Mouse (Mus musculus) limb, embryonic 14.5 days (tissue): ENCODE measurements at regions not wholly inside any gene's neighbourhood (a gene's known extent, or its start where the extent isn't known, plus 50 kb on each side); places are given as distances from the start of the nearest gene placed in this dataset.

ENCODE experiments used
- ATAC-seq: fragments of 200-750 bp; cut with Nextera tagmentation; 2 replicates; pipeline ENCODE4 v1.8.0; 2017; ENCODE audit warnings: low read depth, moderate number of reproducible peaks, moderate TSS enrichment; ENCODE audit not compliant: low FRiP score
- DNase-seq: peaks from one replicate; pipeline ENCODE4 v3.0.0-alpha.2; 2015; ENCODE audit warnings: low spot score
- H3K27ac ChIP-seq: fragments of 300-500 bp; sonication (generic); replicated peaks from 2 replicates; pipeline ENCODE4 v1.5.1; 2014; ENCODE audit warnings: low read depth, mild to moderate bottlenecking, low read length, moderate library complexity, mixed read lengths
- H3K27me3 ChIP-seq: fragments of 300-500 bp; sonication (generic); 2 replicates; pipeline ENCODE4 v1.6.1; 2014; ENCODE audit warnings: low read length, mixed read lengths; ENCODE audit not compliant: control insufficient read depth, insufficient read depth
- H3K36me3 ChIP-seq: fragments of 300-500 bp; sonication (generic); 2 replicates; pipeline ENCODE4 v1.6.1; 2014; ENCODE audit warnings: mild to moderate bottlenecking, low read length, moderate library complexity, mixed read lengths; ENCODE audit not compliant: control insufficient read depth, insufficient read depth
- H3K4me1 ChIP-seq: fragments of 300-500 bp; sonication (generic); 2 replicates; pipeline ENCODE4 v1.6.1; 2014; ENCODE audit warnings: antibody characterized with exemption, low read length, mixed read lengths; ENCODE audit not compliant: control insufficient read depth, insufficient read depth
- H3K4me2 ChIP-seq: fragments of 300-500 bp; sonication (generic); replicated peaks from 2 replicates; pipeline ENCODE4 v1.6.1; 2014; ENCODE audit warnings: low read depth, mild to moderate bottlenecking, low read length, moderate library complexity; ENCODE audit not compliant: severe bottlenecking
- H3K4me3 ChIP-seq: fragments of 300-500 bp; sonication (generic); replicated peaks from 2 replicates; pipeline ENCODE4 v1.5.1; 2014; ENCODE audit warnings: low read length
- H3K9ac ChIP-seq: fragments of 300-500 bp; sonication (generic); 2 replicates; pipeline ENCODE4 v1.6.1; 2014; ENCODE audit warnings: mild to moderate bottlenecking, low read depth, low read length, moderate library complexity; ENCODE audit not compliant: severe bottlenecking
- H3K9me3 ChIP-seq: fragments of 300-500 bp; sonication (generic); 2 replicates; pipeline ENCODE4 v1.6.1; 2016; ENCODE audit warnings: low read length; ENCODE audit not compliant: control insufficient read depth
- POLR2A ChIP-seq: fragments of 200-500 bp; IDR thresholded peaks from 2 replicates; pipeline ENCODE4 v1.8.0; 2012; ENCODE audit warnings: inconsistent platforms, mild to moderate bottlenecking, moderate library complexity, borderline replicate concordance; ENCODE audit not compliant: insufficient read depth, insufficient read length; ENCODE audit errors: extremely low read depth
- WGBS: fragments of 180-500 bp; shearing (Covaris S2); extraction: QIAGEN DNeasy Blood & Tissue Kit; methylation state at CpG from one replicate; pipeline ENCODE4 v1.1.7; 2014; 5-methylcytosine and 5-hydroxymethylcytosine counted together

- H3K9ac ChIP-seq, result no peak overlapping the region
- no peak for DNase-seq
- H3K9me3 ChIP-seq, result no peaks in the 10 kb centered on the region
- H3K4me3 ChIP-seq, result no peak overlapping the region
- no peak for TF ChIP-seq POLR2A
- H3K4me2 ChIP-seq, result no peak overlapping the region
- H3K4me1 ChIP-seq, result no peaks in the 10 kb centered on the region
- no peak for ATAC-seq
- 76% methylated on average over 8 of the region's 8 CpGs for WGBS
- no peaks in the 10 kb centered on the region for H3K27me3 ChIP-seq
- no peak overlapping the region for H3K27ac ChIP-seq
- H3K36me3 ChIP-seq, result no peaks in the 10 kb centered on the region
Measured at GRCm38 (mm10) chr3:149157381-149157780, 167.0 kb upstream of the Adgrl2 start.

DNA sequence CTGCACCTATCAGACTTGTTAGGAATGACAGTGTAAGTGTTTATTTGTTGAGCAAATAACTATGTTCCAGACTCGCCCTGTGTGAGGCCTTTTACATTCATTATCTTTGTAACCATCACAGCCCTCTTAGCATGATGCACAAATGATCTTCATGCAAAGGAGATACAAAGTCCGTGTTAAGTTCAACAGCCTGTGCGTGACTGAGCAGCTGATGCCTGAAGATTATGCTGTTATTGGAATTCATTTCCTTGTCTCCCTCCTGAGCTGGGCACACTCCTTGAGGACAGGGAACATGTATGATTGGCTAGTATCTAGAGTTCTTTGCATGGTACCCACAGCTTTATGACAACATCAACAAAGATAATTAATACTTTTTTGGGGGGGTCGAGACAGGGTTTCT lies 162.0 kb upstream of the Adgrl2 start:
- Histone ChIP-seq H3K9me3 (no peaks in the 10 kb centered on the region), H3K27me3 (no peaks in the 10 kb centered on the region), H3K4me1 (no peaks in the 10 kb centered on the region), H3K9ac (no peak overlapping the region), H3K4me2 (no peak overlapping the region), H3K36me3 (no peaks in the 10 kb centered on the region), H3K4me3 (no peak overlapping the region), H3K27ac (no peak overlapping the region)
- WGBS, result 89% methylated on average over 4 of the region's 4 CpGs
- ATAC-seq (no peak), DNase-seq (no peak)
- no peak for TF ChIP-seq POLR2A

- no peak for TF ChIP-seq POLR2A
- Histone ChIP-seq H3K36me3 (no peaks in the 10 kb centered on the region), H3K4me1 (peaks cover 5% of the 10 kb centered on the region; the same call in 1 of the 2 replicates), H3K9me3 (no peaks in the 10 kb centered on the region), H3K4me3 (no peak overlapping the region), H3K27me3 (no peaks in the 10 kb centered on the region), H3K27ac (no peak overlapping the region), H3K9ac (no peak overlapping the region), H3K4me2 (no peak overlapping the region)
- WGBS, result 87% methylated on average over 3 of the region's 3 CpGs
- DNase-seq, result no peak
- no peak for ATAC-seq
Measured at GRCm38 (mm10) chr3:149150796-149151195, 160.4 kb upstream of the Adgrl2 start.

DNA sequence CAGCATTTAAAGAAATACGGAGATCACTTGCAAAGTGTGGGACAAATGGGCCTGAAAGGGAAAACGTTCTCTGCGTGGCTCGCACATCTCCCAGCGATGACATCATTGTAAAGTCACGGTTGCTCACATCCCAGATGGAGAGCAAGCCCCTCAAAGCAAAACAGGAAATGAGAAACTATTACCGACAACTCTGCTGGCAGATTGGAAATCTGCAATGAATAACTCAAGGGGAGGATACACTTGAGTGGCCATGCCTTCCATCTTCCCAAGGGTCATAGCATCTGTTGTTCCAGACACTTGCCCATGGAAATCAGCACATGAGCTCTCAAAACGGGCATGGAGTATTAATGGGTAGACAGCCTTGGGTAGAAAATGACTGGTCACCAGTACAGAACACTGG lies 158.3 kb upstream of the Adgrl2 start:
- DNase-seq (no peak), ATAC-seq (no peak)
- Histone ChIP-seq H3K27ac (no peak overlapping the region), H3K4me1 (peaks cover 5% of the 10 kb centered on the region; the same call in 1 of the 2 replicates), H3K36me3 (no peaks in the 10 kb centered on the region), H3K9me3 (no peaks in the 10 kb centered on the region), H3K9ac (no peak overlapping the region), H3K27me3 (no peaks in the 10 kb centered on the region), H3K4me2 (no peak overlapping the region), H3K4me3 (no peak overlapping the region)
- TF ChIP-seq POLR2A, result no peak
- WGBS, result 64% methylated on average over 8 of the region's 8 CpGs

DNA sequence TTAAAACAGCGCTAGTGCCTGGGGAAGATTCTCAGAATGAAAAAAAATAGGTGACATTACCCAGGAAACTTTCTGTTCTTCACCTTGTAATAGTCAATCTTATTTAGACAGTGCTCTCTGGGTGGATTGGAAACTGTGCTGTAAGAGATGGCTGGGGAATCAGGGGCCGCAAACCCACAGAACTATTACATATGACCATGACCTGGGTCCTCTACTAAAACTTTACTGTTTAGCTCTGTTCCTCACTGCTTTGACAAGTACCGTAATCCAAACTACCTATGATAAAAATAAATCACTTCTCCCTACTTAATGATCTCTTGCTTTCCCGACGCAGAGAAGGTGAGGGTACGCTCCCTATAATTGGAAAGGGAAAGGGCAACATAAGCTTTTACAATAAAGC lies 157.6 kb upstream of the Adgrl2 start:
- 74% methylated on average over 6 of the region's 6 CpGs for WGBS
- DNase-seq (no peak), ATAC-seq (no peak)
- Histone ChIP-seq H3K4me2 (no peak overlapping the region), H3K27me3 (no peaks in the 10 kb centered on the region), H3K4me1 (peaks cover 5% of the 10 kb centered on the region; the same call in 1 of the 2 replicates), H3K9ac (no peak overlapping the region), H3K36me3 (no peaks in the 10 kb centered on the region), H3K27ac (no peak overlapping the region), H3K9me3 (no peaks in the 10 kb centered on the region), H3K4me3 (no peak overlapping the region)
- TF ChIP-seq POLR2A, result no peak

DNA sequence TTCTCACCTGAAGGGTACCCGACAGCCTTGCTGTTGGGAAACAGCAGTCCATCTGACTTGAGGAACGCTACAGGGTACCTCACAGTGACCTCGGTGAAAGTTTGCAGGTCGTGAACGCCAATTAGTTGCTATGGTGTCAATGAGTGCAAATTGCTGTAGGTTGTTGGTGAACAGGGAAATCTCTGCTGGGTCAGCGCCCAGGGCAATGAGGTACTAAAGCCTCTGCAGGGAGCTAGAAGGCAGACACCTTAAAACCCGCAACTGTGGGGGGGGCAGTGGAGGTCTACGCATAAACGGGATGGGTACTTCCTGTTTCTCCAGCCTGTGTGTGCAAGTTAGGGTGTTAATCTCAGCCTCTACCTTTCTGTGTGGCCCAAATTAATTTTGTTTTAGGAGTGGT lies 156.3 kb upstream of the Adgrl2 start:
- Histone ChIP-seq H3K9ac (no peak overlapping the region), H3K9me3 (no peaks in the 10 kb centered on the region), H3K4me1 (peaks cover 5% of the 10 kb centered on the region; the same call in 1 of the 2 replicates), H3K36me3 (no peaks in the 10 kb centered on the region), H3K27me3 (no peaks in the 10 kb centered on the region), H3K4me3 (no peak overlapping the region), H3K4me2 (no peak overlapping the region), H3K27ac (no peak overlapping the region)
- 30% methylated on average over 9 of the region's 9 CpGs for WGBS
- TF ChIP-seq POLR2A, result no peak
- DNase-seq, result no peak
- no peak for ATAC-seq
